Comparison of ENCODE assay signal across 8 mouse cellular contexts in genomic region chr16:13754400-13755190, GRCm38 (mm10). TPM values are rescaled to one million over a fixed set of nuclear protein-coding genes. Genes with fewer than 3 reads are reported as not detected.
DNase-seq lines count a peak whose midpoint lies in the region; ATAC-seq and TF ChIP-seq lines count a peak whose summit lies in the region.

No protein-coding gene starts in this region.

- H3K27ac ChIP-seq in ES-Bruce4 (ENCODE audit: insufficient read depth, low read length): peak overlapping the region; percentile 2; the same call in 1 of the 2 replicates
- H3K27ac ChIP-seq in forebrain, embryonic 14.5 days (ENCODE audit: low read depth, low read length): 0 out of 2 replicates have a peak overlapping the region, but pooled peaks have one; percentile 6
- H3K27ac ChIP-seq in liver, embryonic 16.5 days (ENCODE audit: low read length): no peak overlapping the region
- no peak overlapping the region for H3K27ac ChIP-seq in neural tube, embryonic 12.5 days
- no peak overlapping the region for H3K27ac ChIP-seq in stomach, postnatal 0 days (replicated peaks)

- TF ChIP-seq EP300 in ES-Bruce4 (IDR thresholded peaks at IDR 0.05; ENCODE audit: insufficient read depth, low read depth, low read length): peak; percentile 71; the same call in 1 of the 2 replicates
- TF ChIP-seq EP300 in stomach, postnatal 0 days (optimal IDR thresholded peaks at IDR 0.05): no peak

- H3K4me3 ChIP-seq in ES-Bruce4 (ENCODE audit: low read depth, low read length): peak overlapping the region; percentile 61
- peak overlapping the region; percentile 46 for H3K4me3 ChIP-seq in forebrain, embryonic 14.5 days (ENCODE audit: low read depth, low read length)
- H3K4me3 ChIP-seq in liver, embryonic 16.5 days (ENCODE audit: low read depth, low read length): peak overlapping the region; percentile 68
- peak overlapping the region; percentile 60 for H3K4me3 ChIP-seq in neural tube, embryonic 12.5 days
- H3K4me3 ChIP-seq in stomach, postnatal 0 days (ENCODE audit: low read depth, low read length): peak overlapping the region; percentile 64

- under 1% methylated on average over 65 of the region's 65 CpGs for WGBS in forebrain, embryonic 14.5 days
- 1% methylated on average over 65 of the region's 65 CpGs for WGBS in large intestine, adult 2 months
- under 1% methylated on average over 65 of the region's 65 CpGs for WGBS in liver, embryonic 16.5 days (ENCODE audit: insufficient replicate concordance)
- WGBS in neural tube, embryonic 12.5 days: under 1% methylated on average over 65 of the region's 65 CpGs
- WGBS in stomach, postnatal 0 days: under 1% methylated on average over 65 of the region's 65 CpGs

- intact Hi-C loops in heart, postnatal 14 days (cut with DNase I): no loop called here

- H3K9me3 ChIP-seq in ES-Bruce4 (replicated peaks; ENCODE audit: control insufficient read depth, insufficient read depth, low read length, poor library complexity, severe bottlenecking): peaks cover 9% of the 10 kb centered on the region
- H3K9me3 ChIP-seq in forebrain, embryonic 14.5 days (replicated peaks; ENCODE audit: control insufficient read depth, low read length): no peaks in the 10 kb centered on the region
- H3K9me3 ChIP-seq in liver, embryonic 16.5 days (replicated peaks; ENCODE audit: control insufficient read depth, low read length): no peaks in the 10 kb centered on the region
- H3K9me3 ChIP-seq in neural tube, embryonic 12.5 days: no peaks in the 10 kb centered on the region
- no peaks in the 10 kb centered on the region for H3K9me3 ChIP-seq in stomach, postnatal 0 days (ENCODE audit: control insufficient read depth, low read length)

- peak; percentile 91 for DNase-seq in cerebellum, adult 11 months
- peak; percentile 98 for DNase-seq in forebrain, embryonic 14.5 days (ENCODE audit: low spot score)
- DNase-seq in heart, postnatal 14 days: peak; percentile 95 to 96
- peak; percentile 85 for DNase-seq in large intestine, adult 2 months (ENCODE audit: low read depth, low spot score)
- peak; percentile 98 for DNase-seq in stomach, postnatal 0 days (ENCODE audit: low spot score)

- ATAC-seq in forebrain, embryonic 14.5 days: peak; percentile 99
- peak; percentile 96 for ATAC-seq in liver, embryonic 16.5 days (ENCODE audit: low read depth)
- ATAC-seq in neural tube, embryonic 12.5 days (ENCODE audit: low FRiP score, low read depth): peak; percentile 98
- ATAC-seq in stomach, postnatal 0 days (ENCODE audit: low FRiP score, low TSS enrichment): peak; percentile 97

- no peak for TF ChIP-seq CTCF in ES-Bruce4 (IDR thresholded peaks at IDR 0.05; ENCODE audit: low read depth, low read length)
- TF ChIP-seq CTCF in stomach, postnatal 0 days (IDR thresholded peaks at IDR 0.05; ENCODE audit: low read depth): no peak

- no peaks in the 10 kb centered on the region for H3K36me3 ChIP-seq in ES-Bruce4 (ENCODE audit: control insufficient read depth, insufficient read depth, low read length, poor library complexity, severe bottlenecking)
- no peaks in the 10 kb centered on the region for H3K36me3 ChIP-seq in forebrain, embryonic 14.5 days (ENCODE audit: control insufficient read depth, insufficient read depth, low read length)
- no peaks in the 10 kb centered on the region for H3K36me3 ChIP-seq in liver, embryonic 16.5 days (ENCODE audit: control insufficient read depth, insufficient read depth)
- no peaks in the 10 kb centered on the region for H3K36me3 ChIP-seq in neural tube, embryonic 12.5 days
- no peaks in the 10 kb centered on the region for H3K36me3 ChIP-seq in stomach, postnatal 0 days (ENCODE audit: control insufficient read depth, insufficient read depth, low read length)

- peak overlapping the region; percentile 72 for H3K9ac ChIP-seq in ES-Bruce4 (ENCODE audit: low read depth, poor library complexity, severe bottlenecking)
- H3K9ac ChIP-seq in forebrain, embryonic 14.5 days (ENCODE audit: low read length): peak overlapping the region; percentile 74
- H3K9ac ChIP-seq in liver, embryonic 16.5 days (ENCODE audit: low read depth, low read length): peak overlapping the region; percentile 50
- H3K9ac ChIP-seq in neural tube, embryonic 12.5 days: peak overlapping the region; percentile 65
- H3K9ac ChIP-seq in stomach, postnatal 0 days (ENCODE audit: low read length): peak overlapping the region; percentile 58

- no peaks in the 10 kb centered on the region for H3K27me3 ChIP-seq in ES-Bruce4 (ENCODE audit: control insufficient read depth, insufficient read depth, low read length, poor library complexity, severe bottlenecking)
- no peaks in the 10 kb centered on the region for H3K27me3 ChIP-seq in forebrain, embryonic 14.5 days (replicated peaks; ENCODE audit: control insufficient read depth, insufficient read depth, low read length)
- H3K27me3 ChIP-seq in liver, embryonic 16.5 days (ENCODE audit: control insufficient read depth, insufficient read depth, low read depth, low read length): peaks cover 3% of the 10 kb centered on the region; the same call in 1 of the 2 replicates
- no peaks in the 10 kb centered on the region; the same call in 1 of the 2 replicates for H3K27me3 ChIP-seq in neural tube, embryonic 12.5 days (replicated peaks)
- no peaks in the 10 kb centered on the region for H3K27me3 ChIP-seq in stomach, postnatal 0 days (ENCODE audit: control insufficient read depth, insufficient read depth, low read length)

- TF ChIP-seq POLR2A in ES-Bruce4 (IDR thresholded peaks at IDR 0.05; ENCODE audit: insufficient read depth, low read length): peak; percentile 10

- peak overlapping the region; percentile 95 for H3K4me2 ChIP-seq in forebrain, embryonic 14.5 days (ENCODE audit: low read length)
- H3K4me2 ChIP-seq in liver, embryonic 16.5 days (ENCODE audit: low read depth, low read length): peak overlapping the region; percentile 95
- peak overlapping the region; percentile 95 for H3K4me2 ChIP-seq in neural tube, embryonic 12.5 days (replicated peaks)
- H3K4me2 ChIP-seq in stomach, postnatal 0 days (replicated peaks; ENCODE audit: low read depth): peak overlapping the region; percentile 79

- H3K4me1 ChIP-seq in ES-Bruce4 (ENCODE audit: control insufficient read depth, insufficient read depth, low read length): no peaks in the 10 kb centered on the region
- 0 out of 2 replicates have a peak, but pooled peaks cover 3% of the 10 kb centered on the region for H3K4me1 ChIP-seq in forebrain, embryonic 14.5 days (ENCODE audit: control insufficient read depth, insufficient read depth, low read length)
- H3K4me1 ChIP-seq in liver, embryonic 16.5 days (ENCODE audit: control insufficient read depth, low read depth, low read length): peaks cover 6% of the 10 kb centered on the region
- H3K4me1 ChIP-seq in neural tube, embryonic 12.5 days: 0 out of 2 replicates have a peak, but pooled peaks cover 5% of the 10 kb centered on the region
- no peaks in the 10 kb centered on the region for H3K4me1 ChIP-seq in stomach, postnatal 0 days (replicated peaks; ENCODE audit: control insufficient read depth, insufficient read depth)

RNA-seq across cellular contexts. Expression of gene Pla2g10, which starts 23.8 kb away (rescaled TPM):
- polyA plus RNA-seq in ES-Bruce4 (2011; ENCODE audit: insufficient read depth, insufficient read length, low read depth, missing spikeins): 7.8 and 11.8 TPM in 2 replicates
- 0.16 TPM in 1 of 2 replicates, not detected in the other for polyA plus RNA-seq in forebrain, embryonic 14.5 days (2014; fragmentation: Nextera tagmentation; extraction: Ambion mirVana)
- not detected for total RNA-seq in heart, postnatal 14 days (2021)
- polyA plus RNA-seq in large intestine, adult 2 months (2012; rRNA removed): 14.4 and 18.5 TPM in 2 replicates
- 0.08 TPM in 1 of 2 replicates, not detected in the other for polyA plus RNA-seq in liver, embryonic 16.5 days (2015; fragmentation: Nextera tagmentation; extraction: Ambion mirVana)
- polyA plus RNA-seq in neural tube, embryonic 12.5 days (2016; fragmentation: Nextera tagmentation; extraction: Ambion mirVana): 0.27 TPM in 1 of 2 replicates, not detected in the other
- 142 and 153 TPM in 2 replicates for polyA plus RNA-seq in stomach, postnatal 0 days (2015; fragmentation: Nextera tagmentation; extraction: Ambion mirVana)

RNA-seq across cellular contexts. Expression of gene Rrn3, which starts 25.9 kb away (rescaled TPM):
- polyA plus RNA-seq in ES-Bruce4 (2011; ENCODE audit: insufficient read depth, insufficient read length, low read depth, missing spikeins): 131 and 134 TPM in 2 replicates
- 70.7 and 76.2 TPM in 2 replicates for polyA plus RNA-seq in forebrain, embryonic 14.5 days (2014; fragmentation: Nextera tagmentation; extraction: Ambion mirVana)
- 10 to 100 TPM; 35.5 to 36.8 TPM for total RNA-seq in heart, postnatal 14 days (2021)
- polyA plus RNA-seq in large intestine, adult 2 months (2012; rRNA removed): 7.7 and 8.5 TPM in 2 replicates
- 17.4 and 18.7 TPM in 2 replicates for polyA plus RNA-seq in liver, embryonic 16.5 days (2015; fragmentation: Nextera tagmentation; extraction: Ambion mirVana)
- 139 and 140 TPM in 2 replicates for polyA plus RNA-seq in neural tube, embryonic 12.5 days (2016; fragmentation: Nextera tagmentation; extraction: Ambion mirVana)
- 33.9 and 34.5 TPM in 2 replicates for polyA plus RNA-seq in stomach, postnatal 0 days (2015; fragmentation: Nextera tagmentation; extraction: Ambion mirVana)

Comparison
In these comparisons a context has a peak if more than half of its experiments do, and no peak if none do; other contexts are left out.
1. H3K27ac ChIP-seq: peak in ES-Bruce4 (single experiment) and forebrain, embryonic 14.5 days (single experiment); none in liver, embryonic 16.5 days (single experiment), neural tube, embryonic 12.5 days (single experiment) and stomach, postnatal 0 days (single experiment).
2. Peak in every context shown above with its lines, with median percentiles within 50 percentile points of each other: H3K4me3 ChIP-seq, H3K9ac ChIP-seq, DNase-seq, ATAC-seq and H3K4me2 ChIP-seq.